Mouse (Mus musculus) embryo, embryonic 11.5 days (tissue): ENCODE measurements around the gene Rab3gap1.
"Not testable (repeated sequence)": the region's sequence is repeated elsewhere in the genome, so short reads cannot be mapped to it uniquely, and the experiment has no call there.

Experiments used
- DNase-seq: peaks from one replicate; pipeline ENCODE4 v3.0.0-alpha.2; 2012; ENCODE audit warnings: low read depth, low spot score

Rab3gap1 gene

GRCm38 (mm10) chr1:127915802-127916201 is 47.2 kb downstream of the Rab3gap1 start:
- no peak for DNase-seq

GRCm38 (mm10) chr1:127933405-127933804 is 64.8 kb downstream of the Rab3gap1 start:
- no peak for DNase-seq

GRCm38 (mm10) chr1:127934322-127934721 is 65.7 kb downstream of the Rab3gap1 start:
- DNase-seq, result no peak

- DNase-seq, result no peak
These were observed 68.7 kb downstream of the Rab3gap1 start for GRCm38 (mm10) chr1:127937277-127937676.

- DNase-seq, result no peak
These were observed 73.7 kb downstream of the Rab3gap1 start for GRCm38 (mm10) chr1:127942231-127942630.

- DNase-seq, result no peak
These were observed 74.9 kb downstream of the Rab3gap1 start for GRCm38 (mm10) chr1:127943516-127943915.

- DNase-seq, result no peak
These were observed 77.4 kb downstream of the Rab3gap1 start for GRCm38 (mm10) chr1:127945696-127946575.

GRCm38 (mm10) chr1:127946615-127947249 is 78.2 kb downstream of the Rab3gap1 start:
- DNase-seq, result no peak

GRCm38 (mm10) chr1:127948748-127949147 is 80.2 kb downstream of the Rab3gap1 start:
- no peak for DNase-seq

- DNase-seq, result no peak
These were observed 83.7 kb downstream of the Rab3gap1 start for GRCm38 (mm10) chr1:127952276-127952675.

- DNase-seq, result not testable (repeated sequence)
These were observed 85.6 kb downstream of the Rab3gap1 start for GRCm38 (mm10) chr1:127954198-127954597.

GRCm38 (mm10) chr1:127954800-127955199 is 86.2 kb downstream of the Rab3gap1 start:
- DNase-seq, result no peak

GRCm38 (mm10) chr1:127956524-127956923 is 88.0 kb downstream of the Rab3gap1 start:
- no peak for DNase-seq

GRCm38 (mm10) chr1:127958801-127959200 is 90.2 kb downstream of the Rab3gap1 start:
- no peak for DNase-seq

GRCm38 (mm10) chr1:127959312-127959718 is 90.7 kb downstream of the Rab3gap1 start:
- no peak for DNase-seq

GRCm38 (mm10) chr1:127961140-127961539 is 92.6 kb downstream of the Rab3gap1 start:
- DNase-seq, result no peak

- no peak for DNase-seq
These were observed 94.8 kb downstream of the Rab3gap1 start for GRCm38 (mm10) chr1:127963326-127963725.

- no peak for DNase-seq
These were observed 102.3 kb downstream of the Rab3gap1 start for GRCm38 (mm10) chr1:127970870-127971269.

- DNase-seq, result no peak
These were observed 105.5 kb downstream of the Rab3gap1 start for GRCm38 (mm10) chr1:127974082-127974481.

- DNase-seq, result no peak
These were observed 107.1 kb downstream of the Rab3gap1 start for GRCm38 (mm10) chr1:127975676-127976075.

- DNase-seq, result no peak
These were observed 107.5 kb downstream of the Rab3gap1 start for GRCm38 (mm10) chr1:127976106-127976505.

- DNase-seq, result no peak
These were observed 109.6 kb downstream of the Rab3gap1 start for GRCm38 (mm10) chr1:127978125-127978524.
